Mouse (Mus musculus) spleen, adult 2 months (tissue): ENCODE measurements around the gene Mapkapk2.

Experiments
- CTCF ChIP-seq: fragments of 200-500 bp; IDR thresholded peaks from 2 replicates; pipeline ENCODE4 v1.5.1; 2011; ENCODE audit warnings: mild to moderate bottlenecking, inconsistent platforms; ENCODE audit not compliant: insufficient read depth, insufficient read length, insufficient replicate concordance; ENCODE audit errors: extremely low read depth
- POLR2A ChIP-seq: fragments of 200-500 bp; IDR thresholded peaks from 2 replicates; pipeline ENCODE4 v1.6.1; 2011; ENCODE audit warnings: low read depth, low read length, inconsistent platforms

GRCm38 (mm10) chr1:131084289-131084688 is 13.3 kb downstream of the Mapkapk2 start:
- TF ChIP-seq POLR2A (no peak), CTCF (no peak)
